Mouse (Mus musculus) heart, adult 11 months (tissue): ENCODE measurements at regions not wholly inside any gene's neighbourhood (a gene's known extent, or its start where the extent isn't known, plus 50 kb on each side); places are given as distances from the start of the nearest gene placed in this dataset.
A peak's percentile ranks its signal among the peaks of the same experiment; 100 is the strongest.

Source experiments
- DNase-seq: peaks from one replicate; pipeline ENCODE4 v3.0.0; 2022

- peak; percentile 53 for DNase-seq
Measured at GRCm38 (mm10) chr2:117988396-117989173, 123.1 kb upstream of the Thbs1 start.

- DNase-seq, result peak; percentile 45
Measured at GRCm38 (mm10) chr2:117989215-117989614, 122.5 kb upstream of the Thbs1 start.

- DNase-seq, result peak; percentile 83
Measured at GRCm38 (mm10) chr2:117996130-117997083, 115.3 kb upstream of the Thbs1 start.

- DNase-seq, result peak; percentile 7
Measured at GRCm38 (mm10) chr2:117999641-118000040, 112.0 kb upstream of the Thbs1 start.

GRCm38 (mm10) chr2:118004191-118004590 lies 107.5 kb upstream of the Thbs1 start:
- DNase-seq, result peak; percentile 70

DNA sequence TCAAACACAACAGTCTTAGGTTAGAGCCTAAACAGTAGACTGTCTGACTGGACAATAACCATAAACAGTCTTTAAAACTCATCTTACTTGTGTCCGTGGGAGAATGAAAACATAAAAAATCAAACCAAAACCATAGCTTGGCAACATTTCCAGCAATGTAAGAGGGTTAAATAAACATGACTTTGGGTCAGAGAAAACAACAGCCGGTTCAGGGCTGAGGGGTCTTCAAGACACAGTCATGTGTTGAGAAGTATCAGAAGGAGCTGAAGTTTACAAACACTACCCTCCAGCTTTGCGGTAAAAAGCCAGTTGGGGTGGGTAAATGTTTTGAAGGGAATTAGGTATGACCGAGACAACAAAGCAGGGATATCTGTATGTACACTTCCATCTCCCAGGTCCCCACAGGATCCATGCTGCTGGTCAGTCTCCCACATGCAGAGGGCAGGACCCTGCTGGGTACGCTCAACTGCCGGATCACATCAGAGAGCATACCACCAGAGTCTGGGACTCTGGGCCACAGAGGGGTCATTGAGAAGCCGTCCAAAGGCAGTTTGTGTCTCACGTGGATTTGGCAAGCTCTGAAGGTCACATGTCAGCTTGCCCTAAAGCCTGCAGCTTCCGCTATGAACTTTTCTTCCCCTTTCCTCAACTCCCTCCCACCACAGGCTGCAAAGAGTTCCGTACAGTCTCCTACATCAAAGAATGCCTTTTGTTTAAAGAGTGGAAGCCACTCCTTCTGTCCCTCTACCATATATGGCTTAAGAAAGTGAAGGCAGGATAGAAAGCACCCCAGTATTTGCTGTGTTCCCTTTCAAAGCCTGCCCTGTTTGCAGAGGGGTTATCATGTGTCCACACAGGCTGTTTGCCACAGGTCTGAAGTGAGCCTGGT lies 103.9 kb upstream of the Thbs1 start:
- peak; percentile 96 for DNase-seq

- DNase-seq, result peak; percentile 95
Measured at GRCm38 (mm10) chr2:118011679-118012078, 100.0 kb upstream of the Thbs1 start.

DNA sequence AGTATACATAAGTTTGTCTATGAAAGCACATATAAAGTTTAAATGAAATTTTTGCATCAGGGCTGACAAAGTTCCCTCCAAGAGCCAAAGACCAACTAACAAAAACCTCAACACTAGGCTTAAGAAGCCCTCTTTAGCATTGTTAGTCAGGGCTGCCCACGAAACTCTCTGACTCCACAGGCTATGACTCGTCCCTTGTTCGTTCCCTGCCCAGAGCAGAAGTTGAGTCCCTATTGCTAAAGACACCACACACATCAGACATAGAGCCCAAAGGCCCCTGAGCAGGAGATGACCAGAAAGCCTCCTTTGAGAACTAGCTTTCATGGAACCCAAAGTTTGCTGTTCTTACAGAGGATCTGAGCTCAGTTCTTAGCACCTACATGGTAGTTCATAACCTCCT lies 99.5 kb upstream of the Thbs1 start:
- DNase-seq, result peak; percentile 88

GRCm38 (mm10) chr2:118013156-118013555 lies 98.5 kb upstream of the Thbs1 start:
- DNase-seq, result peak; percentile 14

DNA sequence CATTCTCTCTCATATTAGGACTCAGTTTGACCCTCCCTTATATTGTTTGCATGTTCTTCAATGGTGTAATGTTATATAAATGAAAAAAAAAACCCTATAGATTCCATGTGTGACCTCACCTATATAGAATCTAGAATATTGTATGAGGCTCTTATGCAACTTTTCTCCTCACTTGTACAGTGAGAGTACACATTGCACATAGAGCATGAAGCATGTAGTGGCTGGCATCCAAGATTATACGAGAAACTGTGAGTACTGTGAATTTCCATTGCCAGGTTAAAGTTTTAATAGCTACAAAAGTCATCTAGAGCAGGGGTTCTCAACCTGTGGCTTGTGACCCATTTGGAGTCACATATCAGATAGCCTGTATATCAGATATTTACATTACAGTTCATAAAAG lies 96.5 kb upstream of the Thbs1 start:
- DNase-seq, result no peak

GRCm38 (mm10) chr2:118025829-118026735 lies 85.6 kb upstream of the Thbs1 start:
- DNase-seq, result peak; percentile 82

- peak; percentile 98 for DNase-seq
Measured at GRCm38 (mm10) chr2:118028881-118029280, 82.8 kb upstream of the Thbs1 start.

DNA sequence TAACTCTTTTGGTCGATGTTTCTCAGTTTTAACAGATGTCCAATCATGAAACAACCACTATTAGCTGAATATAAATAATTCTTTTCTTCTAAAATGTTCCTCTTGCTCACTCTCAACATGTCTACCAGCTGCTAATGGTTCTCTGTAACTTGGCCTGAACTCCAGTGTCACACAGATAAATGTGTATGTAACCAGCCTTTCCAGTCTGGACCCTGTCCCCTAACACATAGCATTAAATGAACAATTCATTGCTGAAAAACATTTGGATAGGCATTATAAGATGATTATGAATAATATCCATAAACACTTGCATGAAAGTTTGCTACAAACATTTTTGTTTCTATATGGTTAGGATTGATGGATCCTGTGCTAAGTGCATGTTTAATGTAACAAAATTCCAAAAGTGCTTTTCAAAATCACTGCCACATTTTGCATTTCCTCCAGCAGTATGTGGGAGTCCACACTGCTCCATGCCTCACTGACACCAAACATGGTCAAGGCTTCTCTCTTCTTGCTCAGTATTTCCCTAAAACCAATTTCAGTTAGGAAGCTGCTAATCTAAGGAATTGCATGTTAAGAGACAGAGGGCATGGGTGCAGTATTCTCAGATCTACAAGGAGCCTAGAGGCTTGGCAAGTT lies 82.1 kb upstream of the Thbs1 start:
- DNase-seq, result no peak

DNA sequence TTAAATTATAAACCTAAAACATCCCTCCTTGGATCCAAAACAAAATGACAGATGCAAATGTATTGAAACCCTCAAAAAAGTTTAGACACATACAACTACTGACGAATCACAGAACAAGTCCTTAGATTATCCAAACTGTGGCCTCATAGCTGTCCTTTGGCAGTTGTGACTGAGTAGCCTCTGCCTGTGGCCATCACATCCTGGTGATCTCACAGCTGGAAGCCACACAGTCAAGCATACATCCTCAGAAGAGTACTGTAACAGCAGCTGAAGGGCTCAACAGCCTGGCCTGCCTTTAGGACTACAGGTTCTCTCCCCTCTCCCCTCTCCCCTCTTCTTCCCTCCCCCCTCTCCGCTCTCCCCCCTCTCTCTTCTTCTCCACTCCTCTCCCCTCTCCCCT lies 80.0 kb upstream of the Thbs1 start:
- peak; percentile 59 for DNase-seq

- peak; percentile 33 for DNase-seq
Measured at GRCm38 (mm10) chr2:118033377-118033776, 78.3 kb upstream of the Thbs1 start.

GRCm38 (mm10) chr2:118034026-118034425 lies 77.7 kb upstream of the Thbs1 start:
- DNase-seq, result peak; percentile 44

DNA sequence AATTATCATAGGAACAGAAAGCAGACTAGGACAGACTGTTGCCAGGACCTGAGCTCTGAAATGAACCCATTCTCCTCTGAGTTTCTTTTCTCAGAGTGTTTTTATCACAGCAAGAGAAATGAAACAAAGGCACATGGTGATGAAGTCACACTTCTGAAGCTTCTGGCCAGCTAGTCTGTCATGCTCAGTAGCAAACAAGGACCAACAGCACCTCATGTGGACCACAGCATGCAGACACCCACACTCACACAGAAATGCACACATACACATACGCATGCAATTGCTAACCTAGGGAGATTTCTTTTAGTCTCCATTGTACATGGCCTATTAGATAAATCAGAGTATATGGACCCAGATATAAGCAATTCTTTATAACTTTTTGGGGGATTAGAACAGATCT lies 76.3 kb upstream of the Thbs1 start:
- DNase-seq, result peak; percentile 55

DNA sequence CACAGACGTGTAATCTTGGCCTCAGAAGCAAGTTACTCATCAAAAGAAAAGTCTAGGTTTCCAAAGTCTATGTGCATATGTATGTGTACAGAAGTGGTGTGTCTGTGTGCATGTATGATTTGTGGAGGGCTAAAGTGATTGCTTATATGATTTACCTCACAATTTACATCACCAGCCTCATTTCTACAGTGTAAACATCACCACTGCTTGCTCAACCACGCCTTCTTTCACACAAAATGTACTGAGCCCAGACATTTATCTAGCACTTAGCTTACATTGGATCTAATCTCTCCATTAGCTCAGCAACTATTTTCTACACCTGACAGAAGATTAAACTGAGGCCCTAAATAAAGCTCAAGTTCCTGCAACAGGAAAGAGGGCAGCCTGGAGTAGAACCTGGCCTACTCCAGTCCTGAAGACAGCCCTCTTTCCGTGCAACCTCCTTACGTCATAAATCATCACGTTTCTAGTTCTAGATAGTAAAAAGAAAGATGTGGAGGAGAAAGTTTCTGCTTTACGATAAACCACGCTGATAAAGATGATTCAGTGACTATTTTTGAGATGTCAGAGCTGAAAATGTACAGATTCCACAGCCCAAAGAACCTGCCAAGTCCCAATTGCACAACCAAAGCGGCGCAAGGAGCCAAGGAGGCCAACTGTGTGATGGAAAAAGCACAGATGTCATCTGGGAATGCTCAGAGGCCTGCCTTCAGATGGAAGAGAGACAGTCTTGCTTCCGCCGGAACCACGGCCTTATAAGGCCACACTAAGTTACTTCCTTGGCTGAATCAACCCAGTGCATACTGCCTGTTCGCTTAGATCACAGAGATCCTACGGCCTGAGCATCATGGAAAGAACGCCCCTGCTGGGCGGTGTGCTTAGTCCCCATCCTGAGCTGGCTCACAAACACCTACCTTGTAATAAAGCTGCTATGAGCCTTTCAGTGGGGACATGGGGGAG lies 72.5 kb upstream of the Thbs1 start:
- peak; percentile 99 for DNase-seq

DNA sequence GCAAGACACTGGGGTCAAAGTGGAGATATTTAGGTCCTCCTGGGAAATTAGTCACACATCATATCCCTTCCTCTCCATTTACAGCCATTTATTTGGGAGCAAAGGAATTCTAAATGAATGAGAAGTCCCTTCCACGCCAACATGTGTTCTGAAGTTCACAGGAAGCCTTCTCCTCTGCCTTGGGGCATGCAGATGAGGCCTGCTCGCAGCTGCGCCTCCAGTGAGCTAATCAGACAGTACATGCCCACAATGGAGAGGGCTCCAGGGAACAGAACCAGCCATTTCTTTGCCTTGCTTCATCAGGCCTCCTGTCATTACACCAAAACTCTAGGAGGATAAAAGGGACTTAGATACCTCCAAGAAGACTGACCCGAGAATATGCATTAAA lies 71.9 kb upstream of the Thbs1 start:
- no peak for DNase-seq
